Mouse (Mus musculus): ENCODE measurements around the gene Ppp1r12c.
"Not testable (repeated sequence)": the region's sequence is repeated elsewhere in the genome, so short reads cannot be mapped to it uniquely, and the experiment has no call there.

Ppp1r12c gene

DNA sequence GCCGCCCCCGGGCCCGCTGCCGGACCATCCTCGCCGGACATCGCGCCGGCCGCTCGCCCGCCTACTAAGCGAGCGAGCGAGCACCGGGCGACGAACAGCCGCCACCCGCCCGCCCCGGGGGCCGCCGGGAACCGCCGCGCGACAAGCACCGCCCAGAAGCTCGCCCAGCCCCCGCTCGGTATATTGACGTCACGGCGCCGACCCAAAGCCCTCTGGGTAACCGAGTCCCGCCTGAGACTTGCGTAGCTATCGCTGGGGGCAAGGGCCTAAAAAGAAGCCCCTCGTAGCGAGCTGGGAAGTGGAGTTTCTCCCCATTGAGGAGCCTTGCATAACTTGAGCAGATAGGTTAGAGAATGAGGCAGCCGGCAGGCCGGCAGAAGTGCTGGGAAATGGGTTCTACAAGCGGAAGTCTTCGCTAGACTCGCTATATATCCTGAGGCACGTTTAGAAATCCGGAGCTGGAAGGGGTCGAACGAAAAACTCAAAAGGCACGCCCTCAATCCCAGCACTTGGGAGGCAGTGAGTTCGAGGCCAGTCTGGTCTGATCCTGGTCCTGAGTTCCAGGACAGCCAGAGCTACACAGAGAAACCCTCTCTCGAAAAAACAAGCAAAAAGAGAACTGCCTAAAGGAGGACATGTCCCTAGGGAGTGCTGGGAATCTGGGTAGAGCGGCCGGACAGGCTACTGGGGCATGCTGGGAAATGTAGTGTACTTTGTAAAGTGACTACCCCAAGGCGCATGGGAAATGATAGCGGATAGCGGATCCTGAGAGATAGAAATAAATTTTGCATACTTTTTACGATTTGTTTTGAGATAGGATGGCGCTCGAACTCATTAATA, at the start of gene Ppp1r12c:
Gene Ppp1r12c, minus strand, starts transcription at position 123 of the 840 bp plus-strand sequence.
- peak; percentile 80 for DNase-seq (ENCODE audit: low read depth)

DNA sequence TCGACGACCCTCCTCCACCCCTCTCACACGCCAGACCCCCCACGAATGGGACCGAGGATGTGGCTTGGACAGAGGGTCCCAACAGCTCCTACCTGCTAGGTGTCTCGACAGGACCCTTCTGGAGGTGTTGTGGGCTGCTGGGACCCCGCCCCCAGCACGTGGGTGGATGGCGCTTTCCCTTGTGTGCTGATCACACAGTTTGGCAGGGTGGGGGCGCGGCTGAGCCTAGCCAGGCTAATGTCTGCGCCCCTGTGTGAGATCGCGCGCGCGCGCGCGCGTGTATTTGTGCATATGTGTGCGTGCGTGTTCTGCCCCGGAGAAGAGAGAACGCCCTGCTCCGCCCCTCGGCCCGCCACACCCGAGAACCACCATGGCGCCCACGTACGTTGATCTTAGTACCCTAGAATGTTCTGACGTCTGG, 45.8 kb upstream of the Ppp1r12c start, which contains the start of gene Syt5:
Gene Syt5, minus strand, starts transcription at position 321 of the 421 bp plus-strand sequence.
- no peak for DNase-seq (ENCODE audit: low read depth)

DNA sequence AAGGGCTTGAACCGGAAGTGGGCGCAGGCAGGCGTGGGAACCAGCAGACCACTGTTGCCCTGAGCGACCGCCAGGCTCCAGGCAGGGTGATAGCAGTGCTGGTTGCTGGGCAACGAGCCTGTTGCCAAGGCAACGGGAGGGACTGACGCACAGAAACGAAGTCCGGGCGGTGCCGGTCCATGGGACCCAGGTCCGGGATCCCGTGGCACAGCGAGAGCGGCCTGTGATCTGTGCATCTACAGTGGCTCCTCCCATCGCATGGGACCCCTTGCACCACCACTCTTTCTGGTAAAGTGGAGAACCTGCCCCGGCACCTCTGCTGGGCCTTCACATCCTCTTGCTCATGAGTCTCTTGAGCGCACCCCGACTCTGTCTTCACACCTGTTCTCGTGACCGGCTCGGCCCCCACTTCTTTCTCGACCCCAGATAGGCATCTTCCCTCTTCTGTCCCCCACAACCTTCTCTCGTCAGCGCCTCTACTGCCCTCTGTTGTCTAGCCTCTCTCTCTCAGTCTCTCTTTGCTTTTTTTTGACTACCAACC, 45.2 kb upstream of the Ppp1r12c start:
- DNase-seq (ENCODE audit: low read depth) = no peak

DNA sequence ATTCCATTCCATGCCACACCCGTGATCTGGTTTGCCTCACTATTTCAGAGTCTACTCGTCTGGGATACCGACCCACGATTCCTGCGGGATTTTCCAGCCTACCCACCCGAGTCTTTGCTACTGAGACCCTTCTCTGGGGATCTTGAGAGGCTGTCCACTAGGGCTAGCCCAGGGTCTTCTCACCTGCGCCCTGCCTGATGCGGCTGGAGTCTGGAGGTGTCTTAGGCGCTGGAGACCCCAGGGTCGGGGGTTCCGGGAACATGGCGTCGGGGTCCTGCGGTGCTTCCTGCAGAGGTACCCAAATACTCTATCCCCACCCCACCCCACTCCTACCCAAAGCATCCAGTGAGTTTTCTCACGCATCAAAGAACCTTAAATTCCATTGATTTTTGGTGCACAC, 44.6 kb upstream of the Ppp1r12c start:
- no peak for DNase-seq (ENCODE audit: low read depth)

DNA sequence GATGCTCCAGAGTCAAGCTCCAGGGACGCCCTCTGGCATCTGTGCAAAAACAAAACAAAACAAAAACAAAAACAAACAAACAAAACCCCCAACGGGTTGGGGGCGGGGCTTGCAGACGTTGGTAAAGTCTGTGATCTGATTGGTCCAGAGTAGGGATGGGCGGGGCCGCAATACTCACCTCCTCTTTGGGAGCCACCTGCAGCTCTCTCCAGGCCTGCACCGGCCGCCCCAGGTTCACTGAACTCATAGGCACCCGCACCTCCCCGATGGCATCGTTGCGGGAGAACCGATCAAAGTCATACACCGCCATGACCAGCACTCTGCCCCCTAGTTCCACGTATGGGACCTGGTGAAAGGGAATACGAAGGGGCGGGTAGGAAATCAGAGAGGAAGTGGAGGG, 40.5 kb upstream of the Ppp1r12c start:
- no peak for DNase-seq (ENCODE audit: low read depth)

DNA sequence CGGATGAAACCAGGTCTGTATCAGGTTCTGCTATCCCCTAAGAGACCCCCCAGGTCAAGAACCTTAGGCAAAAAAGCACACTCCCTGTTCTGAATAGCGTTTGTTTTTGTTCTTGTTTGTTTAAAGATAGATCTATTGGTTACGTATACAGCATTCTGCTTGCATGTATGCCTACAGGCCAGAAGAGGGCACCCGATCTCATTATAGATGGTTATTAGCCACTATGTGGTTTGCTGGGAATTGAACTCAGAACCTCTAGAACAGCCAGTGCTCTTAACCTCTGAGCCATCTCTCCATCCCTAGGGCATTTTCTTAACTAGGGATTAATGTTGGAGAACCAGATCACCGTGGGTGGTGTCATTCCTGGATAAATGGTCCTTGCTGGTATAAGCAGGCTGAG, 39.9 kb upstream of the Ppp1r12c start:
- no peak for DNase-seq (ENCODE audit: low read depth)

DNA sequence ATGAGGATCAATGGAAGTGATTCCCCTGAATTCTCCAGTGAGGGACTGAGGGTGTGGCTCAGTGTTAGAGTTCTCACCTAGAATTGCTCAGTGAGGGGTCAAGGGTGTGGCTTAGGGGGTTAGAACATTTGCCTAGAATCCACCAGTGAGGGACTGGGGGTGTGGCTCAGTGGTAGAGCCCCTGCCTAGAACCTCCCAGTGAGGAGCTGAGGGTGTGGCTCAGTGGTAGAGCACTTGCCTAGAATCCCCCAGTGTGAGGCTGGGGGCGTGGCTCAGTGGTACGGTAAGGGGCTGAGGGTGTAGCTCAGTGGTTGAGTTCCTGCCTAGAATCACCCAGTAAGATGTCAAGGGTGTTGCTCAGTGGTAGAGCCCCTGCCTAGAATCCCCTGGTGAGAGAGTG, 37.5 kb upstream of the Ppp1r12c start:
- no peak for DNase-seq (ENCODE audit: low read depth)

DNA sequence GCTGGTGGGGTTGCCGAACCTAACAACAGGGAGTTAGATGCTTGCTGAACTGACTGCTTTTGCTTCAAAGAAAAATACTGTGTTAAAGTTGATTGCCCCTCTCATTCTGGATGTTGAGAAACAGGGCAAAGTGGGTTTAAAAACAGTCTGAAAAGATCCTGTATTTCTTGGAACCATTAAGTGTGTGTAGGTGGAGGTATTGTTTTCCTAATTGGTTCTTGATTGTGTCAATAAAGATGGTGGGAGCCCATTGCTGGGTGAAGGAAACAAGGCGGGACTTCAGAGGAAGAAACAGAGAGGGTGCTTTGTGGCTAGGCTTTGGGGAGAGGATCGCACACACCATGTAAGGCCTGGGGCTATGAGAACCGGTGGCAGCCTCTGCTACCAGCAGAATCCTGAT, 35.7 kb upstream of the Ppp1r12c start:
- no peak for DNase-seq (ENCODE audit: low read depth)

DNA sequence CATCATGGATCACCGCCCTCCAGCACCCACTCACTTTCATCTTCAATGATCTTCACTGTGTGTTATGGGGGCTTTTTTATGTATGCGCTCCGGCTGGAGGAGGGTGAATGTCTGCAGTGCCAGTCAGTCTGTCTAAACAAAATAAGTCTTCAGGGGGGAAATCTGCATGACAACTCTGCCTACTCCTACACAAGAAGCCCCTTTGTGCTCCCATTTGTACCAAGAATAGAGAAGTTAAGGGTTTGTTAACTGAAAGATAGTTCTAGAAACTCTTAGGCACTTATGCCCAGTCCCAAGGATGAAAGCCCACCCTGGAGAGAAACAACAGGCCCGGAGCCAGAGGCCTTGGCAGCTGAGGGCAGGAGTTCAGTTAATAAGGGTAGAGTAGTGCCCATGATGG, 34.9 kb upstream of the Ppp1r12c start:
- DNase-seq (ENCODE audit: low read depth) = no peak

DNA sequence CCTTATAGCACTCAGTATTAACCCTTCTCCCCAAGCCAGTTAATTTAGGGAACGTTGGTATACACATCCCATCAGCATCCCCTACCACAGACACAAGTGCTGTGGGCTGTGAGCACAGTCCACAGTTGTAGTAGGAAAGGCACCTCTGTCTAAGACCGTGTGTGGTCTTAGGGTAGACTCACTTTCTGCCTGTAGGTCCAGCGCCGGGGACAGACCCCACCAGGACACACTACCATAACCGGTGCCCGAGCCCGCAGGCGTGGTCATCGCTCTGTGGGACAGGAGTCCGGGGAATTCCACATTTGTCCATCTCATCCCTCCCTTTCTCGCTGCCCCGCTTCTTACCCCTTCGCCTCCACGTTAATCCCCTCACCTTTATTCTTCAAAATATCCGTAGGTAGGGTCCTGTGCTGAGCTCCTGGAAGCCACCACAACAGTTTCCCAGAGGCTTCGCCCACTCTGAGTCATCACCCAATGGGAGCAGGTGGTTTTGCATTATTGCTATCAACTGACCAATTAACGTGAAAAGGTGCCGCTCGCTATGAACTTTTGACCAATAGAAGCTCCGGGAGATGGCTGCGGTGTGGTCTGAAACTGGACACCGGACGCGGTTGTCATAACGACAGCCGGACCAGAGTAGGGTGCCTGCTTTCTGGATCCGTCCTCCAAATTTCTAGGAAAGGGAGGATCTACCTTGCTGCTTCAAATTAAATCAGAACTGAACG, 30.7 kb upstream of the Ppp1r12c start, which contains the start of gene Dnaaf3:
Gene Dnaaf3, minus strand, starts transcription at position 449 of the 725 bp plus-strand sequence.
- DNase-seq (ENCODE audit: low read depth) = no peak

DNA sequence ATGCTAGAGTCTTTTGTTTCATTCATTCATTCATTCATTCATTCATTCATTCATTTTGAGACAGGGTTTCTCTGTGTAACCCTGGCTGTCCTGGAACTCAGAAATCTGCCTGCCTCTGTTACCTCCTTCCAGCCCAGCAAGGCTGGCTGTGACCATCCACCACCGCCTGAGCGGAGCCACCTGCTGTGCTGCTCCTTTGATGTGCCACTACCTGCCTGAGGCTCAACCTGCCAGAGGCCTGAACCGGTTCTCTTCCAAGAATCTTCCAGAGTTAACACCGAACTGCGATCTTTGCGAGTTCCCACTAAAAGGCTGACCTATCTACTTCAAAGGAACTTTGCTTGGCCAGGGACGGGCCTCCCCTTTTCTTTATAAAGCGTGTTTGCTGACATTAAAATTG, 28.7 kb upstream of the Ppp1r12c start:
- not testable (repeated sequence) for DNase-seq (ENCODE audit: low read depth)

DNA sequence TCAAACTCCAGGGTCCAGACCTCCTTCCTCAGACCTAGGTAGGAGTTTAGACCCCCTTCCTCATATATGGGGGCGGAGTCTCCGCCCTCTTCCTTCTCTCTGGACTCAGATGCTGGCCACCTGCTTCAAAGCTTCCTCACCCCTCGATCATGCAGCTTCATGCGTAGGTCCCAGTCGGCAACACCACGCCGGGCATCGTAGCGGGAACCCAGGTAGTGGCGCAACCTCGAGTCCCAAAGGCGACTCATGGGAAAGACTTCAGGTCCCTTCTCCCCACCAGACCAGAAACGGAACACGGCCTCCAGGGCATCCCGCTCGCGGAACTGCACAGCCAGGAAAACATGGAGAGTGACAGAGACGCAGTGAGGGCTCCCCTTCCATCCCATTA, 25.8 kb upstream of the Ppp1r12c start:
- DNase-seq (ENCODE audit: low read depth) = no peak

DNA sequence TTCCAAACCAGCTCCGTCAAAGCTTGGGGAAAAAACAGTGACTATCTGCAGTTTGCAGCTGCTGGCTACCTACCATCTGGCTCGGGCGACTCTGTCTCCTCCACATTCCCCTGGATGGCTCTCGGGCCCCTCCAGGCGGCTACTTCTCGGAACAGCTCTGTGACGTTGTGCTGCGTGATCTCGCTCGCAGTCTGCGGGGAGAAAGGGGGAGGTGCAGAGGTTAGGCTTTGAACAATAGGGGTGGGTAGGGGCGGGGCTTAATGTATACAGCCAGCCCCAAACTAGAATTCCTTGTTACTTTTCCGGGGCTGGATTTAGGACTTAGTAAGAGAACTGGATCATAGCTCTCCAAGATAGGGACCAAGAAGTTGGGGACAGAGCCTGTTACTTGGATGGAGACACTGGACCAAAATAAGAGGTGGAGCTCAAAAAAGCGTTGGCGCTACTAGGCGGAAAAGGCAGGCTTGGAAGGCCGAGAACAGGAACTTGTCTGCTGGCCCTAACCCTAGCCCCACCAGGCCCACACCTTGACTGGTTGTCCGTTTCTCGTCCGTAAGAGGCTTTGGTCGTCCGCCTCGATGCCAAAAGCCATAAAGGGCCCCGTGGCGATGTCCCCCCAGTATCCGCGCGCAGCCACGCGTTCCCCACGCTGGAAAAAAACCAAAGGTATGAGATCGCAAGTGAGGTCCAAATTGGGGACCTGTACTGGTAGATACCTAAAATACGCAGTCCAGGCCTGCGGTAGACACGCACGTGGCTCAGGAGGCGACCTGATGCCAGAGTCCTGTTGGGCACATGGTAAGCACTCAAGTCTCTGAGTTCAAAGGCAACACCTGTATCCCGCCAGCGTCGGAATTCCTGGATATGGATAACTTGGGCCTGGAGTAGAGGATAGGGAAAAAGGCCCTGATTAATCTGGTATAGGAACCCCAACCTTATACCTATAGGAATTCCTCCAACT, 25.1 kb upstream of the Ppp1r12c start:
- peak; percentile 84 for DNase-seq (ENCODE audit: low read depth)

DNA sequence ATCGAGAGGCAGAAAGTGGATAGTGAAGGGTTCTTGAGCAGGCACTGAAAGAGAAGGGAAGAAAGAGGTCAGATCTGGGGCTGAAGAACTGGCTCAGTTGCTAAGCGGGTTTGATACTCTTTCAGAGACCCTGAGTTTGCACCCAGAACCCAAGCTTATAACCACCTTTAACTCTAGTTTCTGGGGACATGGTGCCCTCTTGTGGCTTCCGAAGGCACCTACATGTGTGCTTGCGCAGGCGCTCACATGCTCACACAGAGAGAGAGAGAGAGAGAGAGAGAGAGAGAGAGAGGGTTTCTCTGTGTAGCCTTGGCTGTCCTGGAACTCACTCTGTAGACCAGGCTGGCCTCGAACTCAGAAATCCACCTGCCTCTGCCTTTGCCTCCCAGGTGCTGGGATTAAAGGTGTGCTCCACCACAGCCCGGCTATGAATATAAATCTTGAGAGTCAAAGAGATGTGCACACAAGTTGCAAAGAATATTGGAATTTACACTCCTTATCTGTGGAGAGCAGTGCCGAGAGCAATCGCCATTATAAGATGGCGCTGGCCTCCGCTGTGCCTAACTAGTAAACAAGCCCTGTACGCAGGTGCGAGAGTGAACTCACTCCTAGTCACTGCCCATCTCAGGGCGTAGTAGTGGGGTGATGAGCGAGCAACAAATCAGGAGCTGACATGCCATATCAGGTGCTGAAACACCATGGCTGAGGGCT, 22.9 kb upstream of the Ppp1r12c start, which contains the start of gene Tnni3:
Gene Tnni3, minus strand, starts transcription at position 18 of the 711 bp plus-strand sequence.
- peak; percentile 68 for DNase-seq (ENCODE audit: low read depth)

DNA sequence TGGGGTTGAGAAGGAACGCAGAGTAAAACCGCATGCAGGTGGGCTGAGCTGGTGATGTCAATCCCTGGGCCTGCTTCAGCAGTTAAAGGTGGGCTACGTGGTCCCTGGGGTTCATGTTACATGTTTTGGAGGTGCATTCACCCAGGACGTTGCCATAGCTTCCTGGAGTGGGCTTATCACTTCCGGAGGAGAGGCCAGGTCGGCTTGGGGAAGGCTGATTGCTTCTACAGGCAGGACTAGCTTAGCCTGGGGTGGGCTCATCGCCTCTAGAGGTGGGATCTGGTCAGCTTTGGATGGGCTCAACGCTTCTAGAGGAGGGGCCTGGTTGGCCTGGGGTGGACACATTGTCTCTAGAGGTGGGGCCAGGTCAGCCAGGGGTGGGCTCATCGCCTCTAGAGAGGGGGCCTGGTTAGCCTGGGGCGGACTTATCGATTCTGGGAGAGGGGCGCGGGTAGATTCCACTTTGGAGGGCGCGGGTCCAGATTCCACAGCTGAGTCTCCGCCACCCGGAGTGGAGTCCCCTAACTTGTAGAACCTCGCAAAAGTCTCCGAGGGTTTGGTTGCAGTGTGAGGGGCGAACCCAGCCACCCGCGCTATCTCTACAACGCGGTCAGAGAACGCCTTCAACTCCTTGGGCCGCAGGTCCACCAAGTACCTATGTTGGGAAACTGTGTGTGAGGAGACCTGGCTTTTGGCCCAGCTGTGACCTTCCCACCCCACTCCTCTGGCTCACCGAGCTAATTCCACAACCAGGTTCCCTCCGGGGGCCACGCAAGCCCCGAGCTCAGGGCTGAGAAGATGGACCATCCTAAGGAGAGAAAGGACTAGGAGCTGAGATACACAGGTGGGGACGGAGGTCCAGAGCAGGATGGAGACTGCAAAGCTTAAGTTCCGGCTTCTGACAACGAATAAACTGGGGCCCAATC, 22.0 kb upstream of the Ppp1r12c start:
- no peak for DNase-seq (ENCODE audit: low read depth)

DNA sequence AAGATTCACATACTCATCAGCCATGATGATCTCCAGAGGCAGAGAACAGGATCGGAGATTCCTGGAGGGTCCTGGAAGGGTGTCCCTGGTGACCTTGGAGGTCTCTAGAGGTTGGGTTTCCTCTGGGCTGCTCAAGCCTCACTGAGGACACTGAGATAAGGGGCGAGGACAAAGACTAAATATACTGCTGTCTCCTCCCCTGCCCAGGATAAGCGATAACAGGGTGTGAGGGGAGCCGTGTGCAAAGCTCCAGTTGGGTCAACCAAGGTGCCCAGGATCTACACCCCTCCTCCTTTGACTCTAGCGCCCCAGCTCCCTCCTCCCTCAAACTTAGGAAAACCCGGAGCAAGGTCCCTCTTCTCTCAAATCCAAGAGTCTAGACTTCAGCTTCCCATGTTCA, 20.8 kb upstream of the Ppp1r12c start:
- DNase-seq (ENCODE audit: low read depth) = no peak

DNA sequence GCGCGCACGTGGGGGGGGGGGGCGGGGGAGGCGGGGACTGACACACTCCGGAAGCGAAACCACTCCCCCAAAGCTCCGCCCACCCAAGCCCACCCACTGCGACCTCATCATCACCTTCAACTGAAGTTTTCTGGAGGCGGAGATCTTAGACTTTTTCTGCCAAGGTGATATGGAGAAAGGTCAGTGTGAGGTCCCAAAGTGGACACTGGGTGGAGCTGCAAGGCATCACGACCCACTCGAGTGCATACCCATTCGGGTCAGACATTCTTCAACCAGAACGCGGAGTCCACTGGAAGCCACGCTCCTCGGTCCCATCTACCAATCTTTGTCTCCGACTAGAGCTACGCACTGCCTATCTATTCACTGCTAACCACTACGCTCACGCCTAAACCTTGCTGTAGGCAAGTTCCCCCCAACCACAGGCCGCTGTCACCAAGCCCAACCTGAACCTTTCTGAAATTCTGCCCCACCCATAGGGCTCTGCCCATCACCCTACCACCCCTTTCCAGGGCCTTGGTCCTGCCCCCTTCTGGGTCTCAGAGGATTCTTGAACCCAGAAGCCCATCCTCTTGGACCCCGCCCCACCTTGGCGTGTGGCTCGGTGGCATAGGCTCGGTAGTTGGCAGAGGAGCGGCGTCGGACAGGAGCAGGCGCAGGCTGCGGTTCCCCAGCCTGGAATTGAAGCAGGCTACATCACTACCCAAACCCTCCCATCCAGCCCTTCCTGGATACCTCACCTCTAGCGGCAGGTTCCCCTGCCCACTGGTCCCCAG, 19.9 kb upstream of the Ppp1r12c start:
- no peak for DNase-seq (ENCODE audit: low read depth)

DNA sequence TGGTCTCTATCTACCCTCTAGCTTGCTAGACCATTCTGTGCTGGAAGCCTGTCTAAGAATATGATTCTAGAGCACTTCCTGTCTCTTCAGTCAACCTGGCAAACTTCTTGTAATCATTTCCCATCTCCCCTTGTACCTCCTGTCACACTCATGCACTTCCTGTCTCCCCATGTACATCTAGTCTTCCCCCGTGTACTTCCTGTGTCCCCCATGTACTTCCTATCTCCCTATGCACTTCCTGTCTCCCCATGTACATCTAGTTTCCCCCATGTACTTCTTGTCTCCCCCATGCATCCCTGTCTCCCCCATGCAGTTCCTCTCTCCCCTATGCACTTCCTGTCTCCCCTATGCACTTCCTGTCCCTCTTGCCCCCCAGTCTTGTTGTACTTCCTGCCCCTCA, 17.0 kb upstream of the Ppp1r12c start:
- no peak for DNase-seq (ENCODE audit: low read depth)

All from c-Kit-positive CD71-negative TER-119-negative erythroid progenitor cells, embryonic 14.5 days (primary cell).